Mouse (Mus musculus): ENCODE results near the gene Utp20. TPM values are rescaled to one million over a fixed set of nuclear protein-coding genes. Genes with fewer than 3 reads are reported as not detected.
"Not testable (repeated sequence)": the region's sequence is repeated elsewhere in the genome, so short reads cannot be mapped to it uniquely, and the experiment has no call there.

Utp20 gene
- polyA plus RNA-seq, 1 experiment from 2014 or later = 13.3 TPM

GRCm38 (mm10) chr10:88776206-88776605, 50.4 kb downstream of the Utp20 start:
- Histone ChIP-seq H3K4me2 (no peak overlapping the region), H3K27ac (ENCODE audit: low read depth, low read length) (no peak overlapping the region), H3K36me3 (ENCODE audit: control insufficient read depth, insufficient read depth, low read length) (peaks cover 6% of the 10 kb centered on the region; the same call in 1 of the 2 replicates), H3K9ac (ENCODE audit: low read depth, low read length) (no peak overlapping the region), H3K27me3 (ENCODE audit: control insufficient read depth, insufficient read depth, low read length) (no peaks in the 10 kb centered on the region), H3K9me3 (replicated peaks; ENCODE audit: control insufficient read depth, low read length) (no peaks in the 10 kb centered on the region), H3K4me3 (ENCODE audit: low read depth, low read length) (no peak overlapping the region), H3K4me1 (ENCODE audit: control insufficient read depth, insufficient read depth, low read length) (no peaks in the 10 kb centered on the region)
- ATAC-seq (replicated peaks; ENCODE audit: insufficient number of reproducible peaks, low FRiP score, low TSS enrichment) = no peak
- 82% methylated on average over 6 of the region's 6 CpGs for WGBS (ENCODE audit: insufficient replicate concordance)

- H3K4me2 ChIP-seq; ATAC-seq (replicated peaks; ENCODE audit: insufficient number of reproducible peaks, low FRiP score, low TSS enrichment); H3K4me1 ChIP-seq (ENCODE audit: control insufficient read depth, insufficient read depth, low read length); H3K9ac ChIP-seq (ENCODE audit: low read depth, low read length); H3K4me3 ChIP-seq (ENCODE audit: low read depth, low read length); H3K27me3 ChIP-seq (ENCODE audit: control insufficient read depth, insufficient read depth, low read length); H3K9me3 ChIP-seq (replicated peaks; ENCODE audit: control insufficient read depth, low read length); H3K27ac ChIP-seq (ENCODE audit: low read depth, low read length): not testable (repeated sequence)
- 90% methylated on average over 5 of the region's 5 CpGs for WGBS (ENCODE audit: insufficient replicate concordance)
- H3K36me3 ChIP-seq (ENCODE audit: control insufficient read depth, insufficient read depth, low read length) = peaks cover 13% of the 10 kb centered on the region; the same call in 1 of the 2 replicates
Observed at GRCm38 (mm10) chr10:88772965-88773364, 53.6 kb downstream of the Utp20 start.

DNA sequence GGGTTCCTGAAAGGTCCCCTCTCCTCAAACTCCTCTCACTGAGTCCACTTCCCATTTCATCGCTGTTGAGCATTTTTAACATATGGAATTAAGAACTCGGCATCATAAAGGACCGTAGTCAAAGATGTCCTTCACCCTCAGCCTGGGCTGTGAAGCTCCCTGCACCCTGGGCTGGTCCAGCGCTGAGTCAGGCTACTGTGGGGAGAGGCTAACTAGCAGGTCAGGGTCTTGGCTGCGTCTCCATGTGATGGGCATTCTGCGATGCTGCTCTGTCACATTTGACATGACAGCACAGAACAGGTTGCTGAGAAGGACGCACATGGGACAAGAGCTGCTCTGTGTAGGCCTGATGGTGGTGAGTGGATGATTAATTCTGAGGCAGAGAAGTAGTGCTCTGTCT, 56.9 kb downstream of the Utp20 start:
- no peaks in the 10 kb centered on the region for H3K9me3 ChIP-seq (replicated peaks; ENCODE audit: control insufficient read depth, low read length)
- no peaks in the 10 kb centered on the region for H3K4me1 ChIP-seq (ENCODE audit: control insufficient read depth, insufficient read depth, low read length)
- peaks cover 18% of the 10 kb centered on the region; the same call in 1 of the 2 replicates for H3K36me3 ChIP-seq (ENCODE audit: control insufficient read depth, insufficient read depth, low read length)
- no peak overlapping the region for H3K4me3 ChIP-seq (ENCODE audit: low read depth, low read length)
- H3K27me3 ChIP-seq (ENCODE audit: control insufficient read depth, insufficient read depth, low read length) = no peaks in the 10 kb centered on the region
- WGBS (ENCODE audit: insufficient replicate concordance) = 89% methylated on average over 7 of the region's 7 CpGs
- no peak overlapping the region for H3K9ac ChIP-seq (ENCODE audit: low read depth, low read length)
- ATAC-seq (replicated peaks; ENCODE audit: insufficient number of reproducible peaks, low FRiP score, low TSS enrichment) = no peak
- no peak overlapping the region for H3K4me2 ChIP-seq
- H3K27ac ChIP-seq (ENCODE audit: low read depth, low read length) = no peak overlapping the region

- no peak overlapping the region for H3K27ac ChIP-seq (ENCODE audit: low read depth, low read length)
- no peaks in the 10 kb centered on the region for H3K27me3 ChIP-seq (ENCODE audit: control insufficient read depth, insufficient read depth, low read length)
- 85% methylated on average over 5 of the region's 5 CpGs for WGBS (ENCODE audit: insufficient replicate concordance)
- H3K36me3 ChIP-seq (ENCODE audit: control insufficient read depth, insufficient read depth, low read length) = peaks cover 18% of the 10 kb centered on the region; the same call in 1 of the 2 replicates
- no peaks in the 10 kb centered on the region for H3K4me1 ChIP-seq (ENCODE audit: control insufficient read depth, insufficient read depth, low read length)
- no peak for ATAC-seq (replicated peaks; ENCODE audit: insufficient number of reproducible peaks, low FRiP score, low TSS enrichment)
- no peak overlapping the region for H3K4me3 ChIP-seq (ENCODE audit: low read depth, low read length)
- no peak overlapping the region for H3K9ac ChIP-seq (ENCODE audit: low read depth, low read length)
- no peaks in the 10 kb centered on the region for H3K9me3 ChIP-seq (replicated peaks; ENCODE audit: control insufficient read depth, low read length)
- H3K4me2 ChIP-seq = no peak overlapping the region
Observed at GRCm38 (mm10) chr10:88768961-88769360, 57.6 kb downstream of the Utp20 start.

DNA sequence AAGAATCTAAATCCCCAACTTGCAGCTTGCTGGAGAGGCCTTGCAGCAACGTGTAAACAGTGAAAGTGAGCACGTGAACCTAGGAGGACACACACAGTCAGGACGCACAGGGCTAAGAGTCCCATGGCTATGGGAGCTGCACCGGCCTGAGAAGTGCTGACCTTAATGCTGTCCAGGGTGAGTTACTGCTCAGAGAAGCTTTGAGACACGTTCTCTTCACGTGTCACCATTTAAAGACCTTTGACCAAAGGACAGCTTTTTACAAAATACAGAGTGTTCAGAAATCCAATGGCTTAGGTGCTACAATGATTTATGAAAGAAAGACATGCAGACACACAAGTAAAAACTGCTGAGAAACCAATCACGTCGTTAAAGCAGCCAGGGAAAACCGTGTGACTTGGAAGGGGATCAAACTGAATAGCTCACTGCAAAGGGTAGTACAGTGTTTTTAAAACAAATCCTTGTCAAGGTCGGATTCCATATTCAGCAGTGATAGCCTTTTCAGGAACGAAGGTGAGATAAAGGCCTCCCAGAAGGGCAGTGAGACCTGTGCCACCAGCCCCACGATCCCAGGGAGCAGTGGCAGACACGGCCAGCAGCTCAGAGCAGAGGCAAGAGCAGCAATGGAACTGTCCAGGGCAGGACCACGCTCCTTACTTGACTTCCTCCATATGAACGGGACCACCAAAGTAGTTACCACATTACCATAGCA, 61.0 kb downstream of the Utp20 start:
- 82% methylated on average over 15 of the region's 15 CpGs for WGBS (ENCODE audit: insufficient replicate concordance)

GRCm38 (mm10) chr10:88761524-88762212, 64.9 kb downstream of the Utp20 start:
- no peak overlapping the region for H3K27ac ChIP-seq (ENCODE audit: low read depth, low read length)
- 89% methylated on average over 13 of the region's 13 CpGs for WGBS (ENCODE audit: insufficient replicate concordance)
- peaks cover 21% of the 10 kb centered on the region for H3K36me3 ChIP-seq (ENCODE audit: control insufficient read depth, insufficient read depth, low read length)
- no peak for ATAC-seq (replicated peaks; ENCODE audit: insufficient number of reproducible peaks, low FRiP score, low TSS enrichment)
- no peaks in the 10 kb centered on the region for H3K9me3 ChIP-seq (replicated peaks; ENCODE audit: control insufficient read depth, low read length)
- no peaks in the 10 kb centered on the region for H3K27me3 ChIP-seq (ENCODE audit: control insufficient read depth, insufficient read depth, low read length)
- no peak overlapping the region for H3K4me3 ChIP-seq (ENCODE audit: low read depth, low read length)
- no peak overlapping the region for H3K9ac ChIP-seq (ENCODE audit: low read depth, low read length)
- no peaks in the 10 kb centered on the region for H3K4me1 ChIP-seq (ENCODE audit: control insufficient read depth, insufficient read depth, low read length)
- H3K4me2 ChIP-seq = no peak overlapping the region

More for the DNA sequence above, 61.0 kb downstream of the Utp20 start:
- Histone ChIP-seq H3K4me1 (ENCODE audit: control insufficient read depth, insufficient read depth, low read length) (no peaks in the 10 kb centered on the region), H3K4me2 (no peak overlapping the region), H3K4me3 (ENCODE audit: low read depth, low read length) (no peak overlapping the region), H3K27ac (ENCODE audit: low read depth, low read length) (no peak overlapping the region), H3K9me3 (replicated peaks; ENCODE audit: control insufficient read depth, low read length) (no peaks in the 10 kb centered on the region), H3K9ac (ENCODE audit: low read depth, low read length) (no peak overlapping the region), H3K36me3 (ENCODE audit: control insufficient read depth, insufficient read depth, low read length) (peaks cover 29% of the 10 kb centered on the region; the same call in 1 of the 2 replicates), H3K27me3 (ENCODE audit: control insufficient read depth, insufficient read depth, low read length) (no peaks in the 10 kb centered on the region)
- no peak for ATAC-seq (replicated peaks; ENCODE audit: insufficient number of reproducible peaks, low FRiP score, low TSS enrichment)

DNA sequence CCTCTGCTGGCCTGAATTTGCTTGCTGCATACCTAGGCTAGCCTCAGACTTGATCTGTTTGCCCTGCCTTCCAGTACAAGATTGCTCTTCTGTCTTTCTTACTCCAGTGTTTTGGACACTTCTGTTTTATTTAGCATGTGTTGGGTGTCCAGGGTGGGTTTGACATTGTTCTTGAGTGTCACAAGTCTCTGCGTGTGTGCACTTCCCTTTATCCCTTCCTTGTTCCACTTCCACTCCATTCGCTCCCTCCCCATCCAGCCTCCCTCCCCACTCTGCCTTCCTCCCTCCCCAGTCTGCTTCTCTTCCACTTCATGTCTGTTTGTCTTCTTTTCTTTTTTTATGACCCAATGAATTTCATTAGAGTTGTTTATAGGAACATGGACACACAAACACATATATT, 85.2 kb downstream of the Utp20 start:
- Histone ChIP-seq H3K9me3 (replicated peaks; ENCODE audit: control insufficient read depth, low read length) (no peaks in the 10 kb centered on the region), H3K4me2 (no peak overlapping the region), H3K4me1 (ENCODE audit: control insufficient read depth, insufficient read depth, low read length) (no peaks in the 10 kb centered on the region), H3K4me3 (ENCODE audit: low read depth, low read length) (no peak overlapping the region), H3K36me3 (ENCODE audit: control insufficient read depth, insufficient read depth, low read length) (peaks cover 21% of the 10 kb centered on the region), H3K27ac (ENCODE audit: low read depth, low read length) (no peak overlapping the region), H3K9ac (ENCODE audit: low read depth, low read length) (no peak overlapping the region), H3K27me3 (ENCODE audit: control insufficient read depth, insufficient read depth, low read length) (no peaks in the 10 kb centered on the region)
- no peak for ATAC-seq (replicated peaks; ENCODE audit: insufficient number of reproducible peaks, low FRiP score, low TSS enrichment)
- WGBS (ENCODE audit: insufficient replicate concordance) = 82% methylated on average over 2 of the region's 2 CpGs

DNA sequence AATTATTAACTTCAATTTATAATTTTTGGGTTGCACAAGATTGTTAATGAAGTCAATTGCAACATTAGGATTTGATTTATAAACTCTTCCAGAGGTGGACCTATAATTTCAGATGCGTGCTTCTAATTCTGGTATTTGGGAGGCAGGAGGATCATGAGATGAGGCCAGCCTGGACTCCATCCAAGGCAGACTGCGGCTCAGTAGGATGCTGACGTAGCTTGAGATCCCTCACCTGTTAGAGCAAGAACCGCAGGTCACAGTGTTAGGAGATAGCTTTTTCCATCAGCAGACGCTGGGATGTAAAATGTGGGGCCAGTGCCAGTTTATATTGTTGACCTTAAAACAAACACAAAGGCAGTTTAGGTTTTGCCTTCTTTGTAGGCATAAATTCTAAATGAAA, 85.8 kb downstream of the Utp20 start:
- Histone ChIP-seq H3K36me3 (ENCODE audit: control insufficient read depth, insufficient read depth, low read length) (peaks cover 21% of the 10 kb centered on the region), H3K9ac (ENCODE audit: low read depth, low read length) (no peak overlapping the region), H3K27ac (ENCODE audit: low read depth, low read length) (no peak overlapping the region), H3K4me1 (ENCODE audit: control insufficient read depth, insufficient read depth, low read length) (no peaks in the 10 kb centered on the region), H3K4me3 (ENCODE audit: low read depth, low read length) (no peak overlapping the region), H3K9me3 (replicated peaks; ENCODE audit: control insufficient read depth, low read length) (no peaks in the 10 kb centered on the region), H3K4me2 (no peak overlapping the region), H3K27me3 (ENCODE audit: control insufficient read depth, insufficient read depth, low read length) (no peaks in the 10 kb centered on the region)
- WGBS (ENCODE audit: insufficient replicate concordance) = 86% methylated on average over 5 of the region's 5 CpGs
- no peak for ATAC-seq (replicated peaks; ENCODE audit: insufficient number of reproducible peaks, low FRiP score, low TSS enrichment)

Measured in heart, embryonic 11.5 days (tissue).